Mouse (Mus musculus) frontal cortex, postnatal 14 days (tissue): ENCODE data around the gene Celsr3.

Experiments used
- DNase-seq, 2 experiments: peaks; one replicate each; pipeline ENCODE4 v3.0.0; 2022; ENCODE audit warnings: low spot score in 2 of 2

The Celsr3 gene

GRCm38 (mm10) chr9:108806831-108807230 is 19.3 kb upstream of the Celsr3 start:
- no peak for DNase-seq

DNA sequence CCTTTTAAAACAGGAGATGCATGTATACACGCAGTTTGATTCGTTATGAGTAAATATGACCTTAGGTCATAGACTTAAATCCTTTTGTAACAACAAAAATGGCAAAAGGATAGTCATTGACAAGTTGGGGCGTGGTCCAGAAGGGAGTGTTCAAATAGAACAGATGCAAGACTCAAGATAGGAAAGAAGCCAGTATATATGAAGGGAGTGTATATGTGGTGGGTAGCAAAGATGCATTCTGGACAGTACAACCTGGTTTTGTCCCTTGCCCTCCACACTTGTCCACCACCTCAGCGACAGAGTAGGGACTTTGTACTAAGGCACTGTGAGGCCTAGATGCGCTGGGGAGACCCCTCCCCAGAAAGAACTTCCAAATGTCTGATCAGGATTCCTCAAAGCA is 18.4 kb upstream of the Celsr3 start:
- DNase-seq: no peak

- peak; percentile 83 to 94 for DNase-seq
These were observed 17.9 kb upstream of the Celsr3 start, which contains the start of gene Nckipsd for GRCm38 (mm10) chr9:108808163-108808665. Gene Nckipsd (plus strand): TSS chr9:108808368.

DNA sequence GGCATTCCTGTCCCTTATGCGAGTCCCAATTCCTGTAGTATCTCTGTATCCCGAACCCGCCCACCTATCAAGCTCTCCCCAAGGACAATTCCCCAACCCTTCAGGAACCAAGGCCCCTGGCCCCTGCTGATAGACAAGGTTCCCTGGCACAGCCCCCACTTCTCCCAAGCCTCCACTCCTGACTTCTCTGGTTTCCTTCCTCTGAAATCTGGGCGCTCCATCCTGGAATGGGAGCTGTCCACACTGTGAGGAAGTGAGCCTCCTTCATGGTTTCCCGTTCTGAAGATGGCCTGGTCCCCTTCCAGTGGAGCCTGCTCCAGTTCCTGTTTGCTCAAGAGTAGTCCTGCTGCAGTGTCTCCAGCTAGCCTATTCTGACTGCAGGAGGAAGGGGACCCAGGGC is 16.9 kb upstream of the Celsr3 start:
- no peak for DNase-seq

- no peak for DNase-seq
These were observed 16.4 kb upstream of the Celsr3 start for GRCm38 (mm10) chr9:108809723-108810122.

- no peak for DNase-seq
These were observed 15.6 kb upstream of the Celsr3 start for GRCm38 (mm10) chr9:108810516-108810915.

DNA sequence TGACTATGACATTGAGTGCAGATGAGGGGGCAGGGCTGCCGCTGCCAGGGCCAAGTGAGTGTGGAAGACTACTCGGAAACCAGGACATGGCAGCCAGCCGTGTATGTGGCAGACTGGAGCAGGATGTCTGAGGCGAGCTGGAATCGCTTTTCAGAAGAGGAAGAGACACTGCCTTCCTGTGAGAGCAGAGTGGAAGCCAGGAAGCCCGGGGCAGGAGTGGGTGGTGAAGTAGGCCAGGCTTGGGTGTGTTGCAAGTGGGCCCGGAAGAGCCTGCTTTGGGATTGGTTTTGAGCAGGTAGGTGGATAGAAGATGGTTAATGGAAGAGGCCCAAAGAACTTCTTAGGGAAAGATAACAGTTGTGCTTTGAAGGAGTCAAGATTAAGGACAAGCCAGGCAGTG is 10.6 kb upstream of the Celsr3 start:
- no peak for DNase-seq

DNA sequence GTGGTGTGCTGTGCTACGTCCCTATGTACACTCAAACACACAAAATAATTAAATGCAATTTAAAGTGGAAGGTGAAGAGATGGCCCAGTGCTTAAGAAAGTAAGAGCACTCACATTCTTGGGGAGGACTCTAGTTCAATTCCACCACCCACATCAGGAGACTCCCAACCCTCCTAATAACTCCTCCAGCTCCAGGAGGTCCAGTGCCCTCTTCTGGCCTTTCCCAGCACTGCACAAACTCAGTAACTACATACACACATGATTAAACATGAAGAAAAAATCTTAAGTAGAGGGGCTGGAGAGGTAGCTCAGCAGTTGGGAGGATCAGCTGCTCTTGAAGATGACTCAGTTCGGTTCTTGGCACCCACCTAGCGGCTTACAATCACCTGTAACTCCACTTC is 6.6 kb upstream of the Celsr3 start:
- DNase-seq: peak in 1 of 2 experiments; percentile 58

DNA sequence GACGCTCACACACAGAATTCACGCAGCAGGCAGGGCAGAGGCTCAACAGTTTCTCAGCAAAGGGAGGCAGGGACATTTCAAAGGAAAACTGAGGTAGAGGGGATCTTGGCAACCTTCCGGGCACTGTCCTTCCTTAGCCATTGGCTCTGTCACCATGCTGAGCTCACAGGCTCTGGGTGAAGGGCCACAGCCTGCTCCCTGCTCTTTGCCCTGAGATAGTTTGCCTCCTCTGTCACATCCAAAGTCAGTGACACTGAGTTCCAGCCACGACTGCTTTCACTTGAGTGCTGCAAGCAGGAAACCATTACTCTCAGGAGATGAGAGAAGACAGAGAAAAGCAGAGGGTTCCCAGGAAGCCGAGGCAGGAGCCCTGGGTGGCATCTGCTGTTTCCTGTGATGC is 6.0 kb upstream of the Celsr3 start:
- DNase-seq: no peak

DNA sequence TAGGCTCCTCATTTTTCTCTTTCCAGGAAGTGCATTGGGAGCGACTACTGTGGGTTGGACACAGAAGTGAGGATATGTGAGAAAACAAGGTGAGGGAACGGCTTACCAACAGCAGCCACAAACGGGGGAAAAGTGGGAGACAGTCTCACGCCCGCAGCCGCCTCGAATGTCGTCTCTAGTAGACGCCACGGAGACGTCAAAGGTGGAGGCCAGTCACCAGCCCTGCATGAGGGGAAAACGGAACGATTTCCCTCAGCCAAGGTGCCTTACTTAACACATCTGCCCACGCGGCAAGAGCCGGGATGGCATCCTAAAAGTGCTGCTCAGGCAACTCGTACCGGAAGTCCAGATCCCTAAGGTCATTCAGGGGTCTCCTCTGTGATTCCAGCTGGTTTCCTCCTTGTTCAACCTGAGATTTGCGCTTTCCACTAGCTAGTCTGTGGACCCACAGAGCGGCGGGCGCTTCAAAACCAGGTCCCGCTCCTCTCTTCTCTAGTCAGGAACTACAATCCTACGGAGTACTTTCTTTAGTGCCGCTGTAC is 1.9 kb upstream of the Celsr3 start:
- DNase-seq: no peak

DNA sequence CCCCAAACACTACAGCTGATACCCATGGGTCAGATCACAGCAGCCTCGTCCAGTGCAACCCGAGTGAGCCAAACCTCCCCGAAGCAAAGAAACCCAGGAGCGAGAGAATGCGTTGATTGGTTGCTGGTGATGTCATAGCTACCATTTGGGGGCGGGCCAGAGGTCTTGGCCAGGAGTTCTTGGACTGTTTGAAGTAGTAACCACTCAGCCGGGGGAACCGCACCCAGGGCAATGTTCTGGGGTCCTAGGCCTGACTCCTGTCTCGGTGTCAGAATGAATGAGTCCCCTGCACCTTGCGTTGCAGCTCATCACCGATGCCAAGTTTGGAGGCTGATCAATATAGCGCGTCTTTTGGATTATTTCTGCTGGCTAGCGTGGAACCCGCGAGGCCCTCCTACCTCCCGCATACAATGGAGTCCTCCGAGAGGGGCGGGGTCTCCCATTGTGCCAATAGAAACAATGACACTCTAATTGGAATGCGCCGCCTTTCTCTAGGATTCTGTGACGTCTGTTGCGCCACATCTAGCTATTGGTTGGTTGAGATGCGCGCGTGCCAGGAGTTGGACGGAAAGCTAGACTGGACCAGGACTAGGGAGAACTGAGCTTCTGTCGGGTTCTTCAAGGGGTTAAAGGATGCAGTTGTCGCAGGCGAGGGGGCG is 1.2 kb upstream of the Celsr3 start:
- DNase-seq: peak; percentile 80 to 89

DNA sequence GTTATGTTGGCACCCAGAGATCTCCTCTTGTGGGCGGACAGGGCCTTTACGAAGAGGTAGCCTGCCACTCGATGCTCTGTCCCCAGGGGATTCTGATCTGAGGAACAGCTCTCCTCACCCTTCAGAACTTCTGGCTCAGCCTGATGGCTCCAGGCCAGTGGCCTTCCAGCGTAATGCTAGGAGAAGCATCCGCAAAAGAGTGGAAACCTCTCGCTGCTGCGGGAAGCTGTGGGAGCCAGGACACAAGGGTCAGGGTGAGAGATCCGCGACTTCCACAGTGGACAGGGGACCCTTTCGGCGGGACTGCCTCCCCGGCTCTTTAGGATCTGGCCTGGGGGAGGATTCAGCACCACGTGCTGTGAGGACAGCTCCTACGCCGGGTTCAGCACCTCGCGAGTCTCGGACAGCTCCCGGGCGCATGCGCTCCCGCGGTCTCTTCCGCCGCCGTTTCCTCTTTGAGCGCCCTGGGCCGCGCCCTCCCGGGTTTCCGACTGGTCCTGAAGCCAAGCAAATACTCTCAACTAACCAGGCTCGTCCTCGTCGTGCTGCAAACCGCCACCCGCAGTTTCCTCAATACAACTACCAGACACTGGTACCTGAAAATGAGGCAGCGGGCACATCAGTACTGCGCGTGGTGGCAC is 700 bp downstream of the Celsr3 start:
- peak in 1 of 2 experiments; percentile 61 for DNase-seq

DNA sequence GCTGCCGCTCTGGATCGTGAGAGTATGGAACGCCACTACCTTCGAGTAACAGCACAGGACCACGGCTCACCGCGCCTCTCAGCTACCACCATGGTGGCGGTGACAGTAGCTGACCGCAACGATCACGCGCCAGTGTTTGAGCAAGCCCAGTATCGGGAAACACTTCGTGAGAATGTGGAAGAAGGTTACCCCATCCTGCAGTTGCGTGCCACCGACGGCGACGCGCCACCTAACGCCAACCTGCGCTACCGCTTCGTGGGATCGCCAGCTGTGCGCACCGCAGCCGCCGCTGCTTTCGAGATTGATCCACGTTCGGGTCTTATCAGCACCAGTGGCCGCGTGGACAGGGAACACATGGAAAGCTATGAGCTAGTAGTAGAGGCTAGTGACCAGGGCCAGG is 1.3 kb downstream of the Celsr3 start:
- DNase-seq: no peak

- no peak for DNase-seq
These were observed 1.8 kb downstream of the Celsr3 start for GRCm38 (mm10) chr9:108827906-108828305.

GRCm38 (mm10) chr9:108831637-108832036 is 5.5 kb downstream of the Celsr3 start:
- no peak for DNase-seq

DNA sequence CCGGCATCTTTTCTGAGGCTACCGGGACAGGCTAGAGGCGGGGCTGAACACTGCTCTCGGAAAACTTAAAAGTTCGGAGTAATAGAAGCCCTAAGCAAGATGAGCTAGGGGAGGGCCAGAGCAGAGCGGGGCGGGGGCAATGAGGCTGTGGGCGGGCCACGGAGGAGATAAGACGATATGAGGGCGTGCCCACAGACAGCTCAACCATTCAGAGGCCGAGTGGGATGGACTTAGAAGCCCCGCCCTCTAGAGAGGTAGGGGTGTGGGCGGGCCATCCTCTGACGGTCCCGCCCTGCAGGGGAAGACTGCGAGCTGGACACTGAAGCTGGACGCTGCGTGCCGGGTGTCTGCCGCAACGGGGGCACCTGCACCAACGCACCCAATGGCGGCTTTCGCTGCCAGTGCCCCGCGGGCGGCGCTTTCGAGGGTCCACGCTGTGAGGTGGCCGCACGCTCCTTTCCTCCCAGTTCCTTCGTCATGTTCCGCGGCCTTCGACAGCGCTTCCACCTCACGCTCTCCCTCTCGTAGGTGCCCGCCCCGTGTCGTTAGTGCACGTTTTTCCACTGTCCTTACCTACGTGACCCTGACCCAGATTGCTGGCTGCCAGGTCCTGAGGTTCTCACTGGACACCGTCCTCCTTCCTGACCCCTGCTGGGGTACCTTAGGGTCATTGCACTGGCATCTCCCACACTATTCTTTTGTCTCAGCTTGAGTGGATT is 6.4 kb downstream of the Celsr3 start:
- DNase-seq: peak; percentile 65 to 74

DNA sequence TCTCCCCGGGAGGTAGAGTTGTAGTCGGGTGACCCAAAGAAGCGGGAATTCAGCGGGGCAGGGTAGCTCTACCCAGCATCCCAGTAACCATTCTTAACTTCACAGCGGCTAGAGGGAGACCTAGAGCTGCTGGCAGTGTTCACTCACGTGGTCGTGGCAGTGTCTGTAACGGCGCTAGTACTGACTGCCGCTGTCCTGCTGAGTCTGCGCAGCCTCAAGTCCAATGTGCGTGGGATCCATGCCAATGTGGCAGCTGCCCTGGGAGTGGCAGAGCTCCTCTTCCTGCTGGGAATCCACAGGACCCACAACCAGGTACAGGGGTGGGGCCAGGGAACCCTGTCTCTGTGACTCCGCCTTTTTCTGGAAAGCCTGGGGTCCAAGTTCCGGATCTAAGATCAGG is 16.9 kb downstream of the Celsr3 start:
- DNase-seq: peak in 1 of 2 experiments; percentile 31

DNA sequence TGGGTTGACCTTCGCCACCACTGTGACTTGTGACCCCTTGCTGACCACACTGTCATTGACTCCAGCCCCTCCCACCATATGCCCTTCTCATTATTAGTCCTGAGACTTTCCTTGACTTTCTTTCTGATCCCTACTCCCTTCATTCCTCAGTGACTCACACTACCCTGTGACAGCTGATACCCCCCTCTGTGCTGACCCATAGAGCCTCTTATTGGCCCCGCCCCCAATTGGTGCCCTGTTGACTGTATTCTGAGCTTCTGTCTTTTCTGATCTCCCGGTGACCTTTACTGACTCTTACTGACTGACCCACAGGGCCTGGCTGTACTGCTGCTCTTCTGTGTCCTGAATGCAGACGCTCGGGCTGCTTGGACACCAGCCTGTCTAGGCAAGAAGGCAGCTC is 19.3 kb downstream of the Celsr3 start:
- no peak for DNase-seq

- no peak for DNase-seq
These were observed 21.3 kb downstream of the Celsr3 start for GRCm38 (mm10) chr9:108847374-108847773.

DNA sequence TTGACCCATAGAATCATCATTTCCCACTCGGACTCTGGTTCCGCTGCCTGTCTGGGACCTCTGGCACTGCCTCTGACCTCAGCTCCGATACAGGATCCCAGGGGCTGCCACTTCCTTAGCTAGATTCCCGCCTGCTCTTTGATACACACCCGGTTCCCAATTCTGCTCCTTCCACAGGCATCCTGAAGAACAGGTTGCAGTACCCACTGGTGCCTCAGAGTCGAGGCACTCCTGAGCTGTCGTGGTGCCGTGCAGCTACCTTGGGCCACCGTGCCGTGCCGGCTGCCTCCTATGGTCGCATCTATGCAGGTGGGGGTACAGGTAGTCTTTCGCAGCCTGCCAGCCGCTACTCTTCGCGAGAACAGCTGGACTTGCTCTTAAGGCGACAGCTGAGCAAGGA is 22.3 kb downstream of the Celsr3 start:
- no peak for DNase-seq

DNA sequence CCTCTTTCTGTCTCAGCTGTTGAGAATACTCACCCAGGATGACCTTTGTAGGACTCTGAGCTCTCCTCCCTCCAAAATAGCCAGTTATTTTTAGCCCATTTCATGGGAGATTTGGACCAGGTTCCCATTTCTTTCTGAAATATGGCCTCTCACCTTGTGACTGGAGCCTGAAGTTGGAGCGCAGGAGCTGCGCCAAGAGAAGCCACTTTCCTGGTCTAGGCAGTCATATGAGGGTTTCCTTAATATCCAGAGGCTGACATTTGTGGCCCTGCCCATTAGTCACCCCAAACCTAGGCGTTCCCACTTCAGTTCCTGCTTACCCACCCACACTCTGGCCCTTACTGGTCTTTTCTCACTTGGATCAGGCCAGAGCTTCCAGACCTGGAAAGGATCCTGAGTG is 26.9 kb downstream of the Celsr3 start, which contains the start of gene Slc26a6:
Gene Slc26a6 (plus strand): TSS at position 308 of the 400 bp plus-strand sequence.
- no peak for DNase-seq

DNA sequence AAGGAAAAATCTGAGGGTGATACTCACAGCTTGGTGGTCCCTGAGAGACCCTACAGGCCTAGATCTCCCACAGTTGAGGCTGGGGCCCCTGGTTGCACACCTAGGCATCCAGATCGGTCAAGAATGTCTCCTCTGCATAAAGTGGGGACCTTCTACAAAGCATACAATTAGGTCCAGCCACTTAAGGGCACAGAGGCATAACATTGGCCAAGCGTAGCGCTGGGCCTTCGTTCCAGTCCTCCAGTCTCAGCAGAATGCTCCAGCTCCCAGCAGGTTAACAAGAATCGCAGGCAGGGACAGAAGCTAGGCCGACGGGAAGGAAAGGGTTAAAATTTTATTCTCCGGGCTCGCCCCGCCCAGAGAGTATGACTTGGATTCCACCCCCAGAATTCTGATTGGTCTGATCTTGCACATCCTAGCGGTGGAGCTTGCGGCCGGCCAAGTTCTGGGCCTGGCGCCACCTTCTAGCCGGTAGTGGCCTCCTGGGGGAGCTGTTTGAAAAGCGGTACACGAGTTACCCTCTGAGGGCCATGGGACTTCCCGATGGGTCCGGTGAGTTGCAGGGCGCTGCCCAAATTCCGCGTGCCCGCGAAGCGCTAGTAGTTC is 27.6 kb downstream of the Celsr3 start:
- DNase-seq: peak; percentile 88 to 91
